ENCODE assay signal across 22 mouse cellular contexts in genomic region chr8:9226767-9227166, GRCm38 (mm10).
A peak's percentile ranks its signal among the peaks of the same experiment; 100 is the strongest.
DNase-seq lines count a peak whose midpoint lies in the region; ATAC-seq lines count a peak whose summit lies in the region.
"Had no signal": no experiment of that assay in that cellular context is flagged by ENCODE, and none has a peak within 500 bp of the region (broad histone marks: within the 10 kb centered on the region; RNA-seq: fewer than 3 reads in every experiment).

No protein-coding gene starts in this region.

- H3K9me3 ChIP-seq in forebrain, embryonic 14.5 days (replicated peaks; ENCODE audit: control insufficient read depth, low read length): no peaks in the 10 kb centered on the region
- H3K9me3 ChIP-seq in forebrain, embryonic 12.5 days: no peaks in the 10 kb centered on the region
- H3K9me3 ChIP-seq: heart, embryonic 10.5 days; hindbrain, embryonic 13.5 days; liver, embryonic 12.5 days; midbrain, embryonic 15.5 days had no signal

- no peaks in the 10 kb centered on the region for H3K27me3 ChIP-seq in forebrain, embryonic 14.5 days (replicated peaks; ENCODE audit: control insufficient read depth, insufficient read depth, low read length)
- no peaks in the 10 kb centered on the region for H3K27me3 ChIP-seq in forebrain, embryonic 12.5 days
- H3K27me3 ChIP-seq: CH12.LX; liver, embryonic 12.5 days; midbrain, embryonic 15.5 days had no signal

- H3K36me3 ChIP-seq in forebrain, embryonic 14.5 days (ENCODE audit: control insufficient read depth, insufficient read depth, low read length): no peaks in the 10 kb centered on the region
- H3K36me3 ChIP-seq in forebrain, embryonic 12.5 days (replicated peaks): no peaks in the 10 kb centered on the region
- H3K36me3 ChIP-seq: heart, embryonic 10.5 days; hindbrain, embryonic 13.5 days; liver, embryonic 12.5 days; midbrain, embryonic 15.5 days had no signal

- no peak overlapping the region for H3K4me3 ChIP-seq in forebrain, embryonic 14.5 days (ENCODE audit: low read depth, low read length)
- H3K4me3 ChIP-seq in forebrain, embryonic 12.5 days (replicated peaks): no peak overlapping the region
- H3K4me3 ChIP-seq: heart, embryonic 10.5 days; hindbrain, embryonic 13.5 days; liver, embryonic 12.5 days; midbrain, embryonic 15.5 days had no signal

- 89% methylated on average over 7 of the region's 7 CpGs for WGBS in forebrain, embryonic 14.5 days
- WGBS in forebrain, embryonic 12.5 days: 88% methylated on average over 7 of the region's 7 CpGs

- no peak overlapping the region for H3K4me2 ChIP-seq in forebrain, embryonic 14.5 days (ENCODE audit: low read length)
- H3K4me2 ChIP-seq in forebrain, embryonic 12.5 days: no peak overlapping the region
- H3K4me2 ChIP-seq: hindbrain, embryonic 13.5 days; liver, embryonic 12.5 days; midbrain, embryonic 15.5 days had no signal

- DNase-seq in brain, adult 2 months (ENCODE audit: low read depth, low spot score): peak; percentile 90
- DNase-seq in frontal cortex, postnatal 36 days (ENCODE audit: low spot score in 2 of 2): peak; percentile 65 to 81
- peak; percentile 52 to 55 for DNase-seq in layer of hippocampus, postnatal 36 days
- DNase-seq in right cerebral cortex, adult 2 months (ENCODE audit: low spot score in 2 of 2): peak; percentile 69 to 73
- no peak for DNase-seq in embryo, embryonic 9.5 days (ENCODE audit: extremely low spot score)
- DNase-seq in forebrain, embryonic 14.5 days (ENCODE audit: low spot score): no peak
- DNase-seq: adrenal gland, postnatal 25 days; cerebellum, adult 11-12 months; cerebellum, postnatal 14 days; gastrocnemius, postnatal 25 days; kidney, adult 9 months; kidney, postnatal 36 days; lung, adult 2 months; spleen, adult 18-20 months; thymus, adult 18-20 months; thymus, postnatal 4 days had no signal

- ATAC-seq in forebrain, embryonic 14.5 days: no peak
- ATAC-seq in forebrain, embryonic 12.5 days (ENCODE audit: low FRiP score): no peak
- ATAC-seq: liver, embryonic 12.5 days; midbrain, embryonic 15.5 days had no signal

- H3K4me1 ChIP-seq in forebrain, embryonic 14.5 days (ENCODE audit: control insufficient read depth, insufficient read depth, low read length): peaks cover 2% of the 10 kb centered on the region; the same call in 1 of the 2 replicates
- peaks cover 8% of the 10 kb centered on the region for H3K4me1 ChIP-seq in forebrain, embryonic 12.5 days
- H3K4me1 ChIP-seq: liver, embryonic 12.5 days had no signal

- H3K9ac ChIP-seq in forebrain, embryonic 14.5 days (ENCODE audit: low read length): no peak overlapping the region
- no peak overlapping the region for H3K9ac ChIP-seq in forebrain, embryonic 12.5 days
- H3K9ac ChIP-seq: hindbrain, embryonic 13.5 days; liver, embryonic 12.5 days; midbrain, embryonic 15.5 days had no signal

- H3K27ac ChIP-seq in forebrain, embryonic 14.5 days (ENCODE audit: low read depth, low read length): no peak overlapping the region
- H3K27ac ChIP-seq in forebrain, embryonic 12.5 days: no peak overlapping the region
- H3K27ac ChIP-seq: heart, embryonic 10.5 days; hindbrain, embryonic 13.5 days; liver, embryonic 12.5 days; midbrain, embryonic 15.5 days had no signal

Comparison
In these comparisons a context has a peak if more than half of its experiments do, and no peak if none do; other contexts are left out.
1. DNase-seq: peak in brain, adult 2 months (single experiment), frontal cortex, postnatal 36 days (2 of 2), layer of hippocampus, postnatal 36 days (2 of 2) and right cerebral cortex, adult 2 months (2 of 2); none in embryo, embryonic 9.5 days (single experiment) and forebrain, embryonic 14.5 days (single experiment).